Mouse (Mus musculus) forebrain, postnatal 0 days (tissue): ENCODE results near the gene Aff4. TPM values are rescaled to one million over a fixed set of nuclear protein-coding genes. Genes with fewer than 3 reads are reported as not detected.
A peak's percentile ranks its signal among the peaks of the same experiment; 100 is the strongest.

Source experiments
- ATAC-seq: fragments of 200-750 bp; cut with Nextera tagmentation; 2 replicates; pipeline ENCODE4 v1.8.0; 2017; ENCODE audit warnings: mild to moderate bottlenecking, moderate library complexity
- DNase-seq: peaks from one replicate; pipeline ENCODE4 v3.0.0-alpha.2; 2015
- H3K27ac ChIP-seq: fragments of 300-500 bp; sonication (generic); 2 replicates; pipeline ENCODE4 v1.5.1; 2014; ENCODE audit warnings: low read depth, mild to moderate bottlenecking, antibody characterized with exemption, low read length, moderate library complexity, mixed read lengths
- H3K27me3 ChIP-seq: fragments of 300-500 bp; sonication (generic); 2 replicates; pipeline ENCODE4 v1.6.1; 2014; ENCODE audit warnings: mild to moderate bottlenecking, low read length, mixed read lengths; ENCODE audit not compliant: insufficient read depth
- H3K36me3 ChIP-seq: fragments of 300-500 bp; sonication (generic); 2 replicates; pipeline ENCODE4 v1.6.1; 2014; ENCODE audit warnings: mild to moderate bottlenecking, moderate library complexity; ENCODE audit not compliant: insufficient read depth
- H3K4me1 ChIP-seq: fragments of 300-500 bp; sonication (generic); 2 replicates; pipeline ENCODE4 v1.6.1; 2014; ENCODE audit warnings: antibody characterized with exemption; ENCODE audit not compliant: insufficient read depth
- H3K4me2 ChIP-seq: fragments of 300-500 bp; sonication (generic); 2 replicates; pipeline ENCODE4 v1.6.1; 2014; ENCODE audit warnings: low read depth, mild to moderate bottlenecking, moderate library complexity
- H3K4me3 ChIP-seq: fragments of 300-500 bp; sonication (generic); 2 replicates; pipeline ENCODE4 v1.5.1; 2014; ENCODE audit warnings: low read depth, low read length, mixed read lengths
- H3K9ac ChIP-seq: fragments of 300-500 bp; sonication (generic); 2 replicates; pipeline ENCODE4 v1.6.1; 2014; ENCODE audit warnings: mild to moderate bottlenecking
- H3K9me3 ChIP-seq: fragments of 300-500 bp; sonication (generic); 2 replicates; pipeline ENCODE4 v1.6.1; 2016; ENCODE audit warnings: low read length
- CTCF ChIP-seq: sonication (generic); IDR thresholded peaks from 2 replicates; pipeline ENCODE4 v1.5.1; 2016; ENCODE audit warnings: antibody characterized with exemption, control low read depth, low read depth
- WGBS: fragments of 180-500 bp; shearing (Covaris S2); extraction: QIAGEN DNeasy Blood & Tissue Kit; methylation state at CpG from one replicate; pipeline ENCODE4 v1.1.7; 2014; 5-methylcytosine and 5-hydroxymethylcytosine counted together
- polyA plus RNA-seq: library from polyadenylated mRNA; unstranded; fragments of >200 nt; fragmentation: Nextera tagmentation; extraction: Ambion mirVana; gene quantifications from 2 replicates; pipeline ENCODE4 v1.2.1, GENCODE M21; 2015
- total RNA-seq: library from RNA; depleted of rRNA; stranded (reverse); fragments of >200 nt; gene quantifications from 2 replicates; pipeline ENCODE4 v1.2.3, GENCODE M21; 2014

The Aff4 gene
- total and polyA plus RNA-seq, 2 experiments from 2014 or later = 98.5 to 147 TPM

DNA sequence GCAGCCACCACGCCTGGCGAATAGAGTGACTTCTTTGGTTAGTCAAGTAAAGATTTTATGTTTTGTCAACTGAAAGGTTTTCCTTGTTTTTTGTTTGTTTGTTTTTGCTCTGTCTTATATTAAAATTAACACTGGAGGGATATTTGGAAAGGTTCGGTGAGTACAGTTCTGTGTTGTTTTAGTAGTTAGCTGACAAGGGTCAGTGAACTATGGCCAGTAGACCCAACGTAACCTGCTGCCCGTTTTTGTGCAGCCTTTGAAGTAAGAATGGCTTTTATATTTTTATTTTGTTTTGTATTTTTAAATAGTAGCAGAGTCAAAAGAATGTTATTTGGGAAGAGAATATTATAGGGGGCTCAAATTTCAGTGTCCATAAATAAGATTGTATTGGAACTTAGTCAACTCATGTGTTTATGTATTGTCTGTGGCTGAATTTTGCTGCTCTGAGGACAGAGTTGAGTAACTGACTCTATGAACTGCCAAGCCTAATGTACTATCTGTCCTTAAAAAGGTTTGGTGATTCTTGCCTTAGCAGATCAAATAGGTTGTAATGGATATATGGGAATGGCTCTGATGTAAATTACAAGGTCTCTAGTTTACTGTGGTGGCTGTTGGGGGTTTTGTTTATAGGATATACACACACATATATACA is 8.0 kb downstream of the Aff4 start:
- Histone ChIP-seq H3K9me3 (no peaks in the 10 kb centered on the region), H3K27me3 (no peaks in the 10 kb centered on the region), H3K27ac (no peak overlapping the region), H3K4me1 (no peaks in the 10 kb centered on the region), H3K4me3 (no peak overlapping the region), H3K4me2 (no peak overlapping the region), H3K9ac (no peak overlapping the region), H3K36me3 (no peaks in the 10 kb centered on the region)
- 92% methylated on average over 5 of the region's 5 CpGs for WGBS
- no peak for ATAC-seq
- TF ChIP-seq CTCF = no peak
- no peak for DNase-seq

DNA sequence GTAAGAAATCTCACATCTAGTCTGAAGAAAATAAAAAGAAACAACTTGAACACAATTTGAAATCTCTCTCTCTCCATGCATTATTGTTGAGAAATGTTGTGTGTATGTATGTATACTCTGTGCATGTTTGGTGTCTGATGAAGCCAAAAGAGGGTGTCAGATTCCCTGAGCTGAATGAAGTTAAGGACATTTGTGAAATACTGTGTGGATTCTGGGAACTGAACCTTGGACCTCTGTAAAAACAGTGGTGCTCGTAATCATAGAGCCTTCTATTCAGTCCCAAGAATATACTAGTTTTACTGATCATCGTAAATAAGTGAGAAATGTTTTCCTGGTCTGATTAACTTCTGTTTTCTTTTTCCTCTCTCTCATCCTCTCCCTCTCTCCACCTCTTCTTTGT is 16.4 kb downstream of the Aff4 start:
- Histone ChIP-seq H3K4me3 (no peak overlapping the region), H3K27ac (no peak overlapping the region), H3K9me3 (no peaks in the 10 kb centered on the region), H3K4me1 (no peaks in the 10 kb centered on the region), H3K36me3 (peaks cover 7% of the 10 kb centered on the region), H3K4me2 (no peak overlapping the region), H3K9ac (no peak overlapping the region), H3K27me3 (no peaks in the 10 kb centered on the region)
- TF ChIP-seq CTCF = no peak
- WGBS = 95% methylated on average over 2 of the region's 2 CpGs
- DNase-seq (no peak), ATAC-seq (no peak)

DNA sequence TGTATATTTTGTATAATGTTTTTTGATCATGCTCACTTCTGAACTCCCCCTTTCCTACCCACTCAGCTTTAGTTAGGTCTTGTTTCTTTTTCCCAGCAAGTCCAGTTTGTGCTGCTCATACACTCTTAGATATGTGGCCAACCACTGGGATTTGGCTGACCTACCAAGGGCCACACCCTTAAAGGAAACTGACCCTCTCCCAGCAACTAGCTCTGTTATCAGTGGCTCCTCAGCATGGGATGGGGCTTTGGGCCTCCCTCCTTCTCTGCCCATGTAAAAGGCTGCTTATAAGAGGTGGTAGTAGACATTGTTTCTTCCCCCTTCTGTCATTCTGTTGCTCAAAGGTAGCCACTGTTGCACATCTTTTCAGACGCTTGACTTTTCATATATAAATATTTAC is 28.3 kb downstream of the Aff4 start:
- H3K27me3 ChIP-seq = no peaks in the 10 kb centered on the region
- H3K4me1 ChIP-seq = no peaks in the 10 kb centered on the region
- H3K36me3 ChIP-seq = peaks cover 19% of the 10 kb centered on the region
- DNase-seq (no peak), ATAC-seq (no peak)
- no peak overlapping the region for H3K4me2 ChIP-seq
- H3K9me3 ChIP-seq = no peaks in the 10 kb centered on the region
- no peak for TF ChIP-seq CTCF
- H3K9ac ChIP-seq = no peak overlapping the region
- 93% methylated on average over 1 of the region's 1 CpGs for WGBS
- no peak overlapping the region for H3K27ac ChIP-seq
- H3K4me3 ChIP-seq = no peak overlapping the region

DNA sequence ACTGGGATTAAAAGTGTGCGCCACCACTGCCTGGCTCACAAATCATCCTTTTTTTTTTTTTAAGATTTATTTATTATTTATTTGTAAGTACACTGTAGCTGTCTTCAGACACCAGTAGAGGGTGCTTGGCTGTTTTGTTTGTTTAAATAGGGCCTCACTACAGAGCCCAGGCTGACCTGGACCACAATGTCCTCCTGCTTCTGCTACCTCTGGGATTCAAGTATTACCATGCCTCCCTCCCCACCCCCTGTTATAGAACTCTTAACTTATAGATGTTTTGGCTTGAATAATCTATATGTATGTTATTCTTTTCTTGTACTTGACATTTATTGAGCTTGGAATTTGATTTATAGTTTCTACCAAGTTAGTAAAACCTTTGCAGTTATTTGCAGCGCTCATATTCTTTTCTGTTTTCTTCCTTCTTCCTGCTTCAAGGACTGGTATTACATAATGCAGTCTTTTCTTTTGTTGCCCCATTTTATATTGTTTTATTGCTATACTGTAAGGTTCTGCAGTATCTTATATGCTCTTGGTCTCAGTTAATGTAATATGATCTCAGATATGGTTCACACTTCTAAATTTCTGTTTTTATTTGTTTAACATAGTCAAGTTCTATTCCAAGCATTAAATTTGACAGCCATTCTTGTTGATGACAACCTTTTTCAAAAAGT is 33.3 kb downstream of the Aff4 start:
- no peak for ATAC-seq
- TF ChIP-seq CTCF = no peak
- WGBS = 97% methylated on average over 2 of the region's 2 CpGs
- no peak overlapping the region for H3K4me2 ChIP-seq
- H3K9ac ChIP-seq = no peak overlapping the region
- H3K4me3 ChIP-seq = no peak overlapping the region
- H3K27me3 ChIP-seq = no peaks in the 10 kb centered on the region
- peaks cover 21% of the 10 kb centered on the region for H3K36me3 ChIP-seq
- H3K27ac ChIP-seq = no peak overlapping the region
- DNase-seq = no peak
- no peaks in the 10 kb centered on the region for H3K9me3 ChIP-seq
- H3K4me1 ChIP-seq = no peaks in the 10 kb centered on the region

DNA sequence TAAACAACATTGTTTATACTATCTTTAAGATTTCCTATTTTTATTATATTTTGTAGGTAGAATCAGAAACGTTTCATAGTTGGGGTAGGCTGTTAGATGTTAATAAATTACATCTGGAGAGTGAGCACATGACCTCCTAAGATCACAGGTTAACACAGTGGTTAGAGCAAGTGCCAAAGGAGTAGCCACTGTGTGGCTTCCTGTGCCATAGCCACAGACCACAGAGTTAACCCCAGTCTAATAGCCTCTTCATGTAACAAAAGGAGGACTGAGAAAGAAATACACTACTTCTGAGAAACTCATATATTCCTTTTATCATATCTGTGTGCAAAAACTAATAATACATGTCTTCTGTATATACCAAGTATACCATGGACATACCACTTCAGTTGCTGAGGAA is 43.2 kb downstream of the Aff4 start:
- DNase-seq = no peak
- Histone ChIP-seq H3K4me2 (no peak overlapping the region), H3K27ac (no peak overlapping the region), H3K36me3 (peaks cover 25% of the 10 kb centered on the region), H3K9me3 (no peaks in the 10 kb centered on the region), H3K27me3 (no peaks in the 10 kb centered on the region), H3K9ac (no peak overlapping the region), H3K4me3 (no peak overlapping the region), H3K4me1 (no peaks in the 10 kb centered on the region)
- ATAC-seq = no peak
- WGBS = 94% methylated on average over 1 of the region's 1 CpGs
- TF ChIP-seq CTCF = no peak

DNA sequence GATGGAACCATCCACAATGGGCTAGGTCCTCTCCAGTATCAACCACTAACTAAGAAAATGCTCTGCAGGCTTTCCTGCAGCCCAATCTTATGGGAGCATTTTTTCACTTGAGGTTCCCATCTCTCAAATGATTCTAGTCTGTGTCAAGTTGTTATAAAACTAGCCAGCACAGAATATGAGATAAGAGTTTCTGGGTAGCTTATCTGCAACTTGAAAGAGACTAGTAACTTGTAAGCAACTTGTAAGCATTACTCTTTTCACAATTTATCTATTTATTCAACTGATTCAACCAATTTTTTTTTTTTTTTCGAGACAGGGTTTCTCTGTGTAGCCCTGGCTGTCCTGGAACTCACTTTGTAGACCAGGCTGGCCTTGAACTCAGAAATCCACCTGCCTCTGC is 53.0 kb downstream of the Aff4 start:
- Histone ChIP-seq H3K36me3 (peaks cover 64% of the 10 kb centered on the region), H3K27me3 (no peaks in the 10 kb centered on the region), H3K9ac (no peak overlapping the region), H3K4me1 (no peaks in the 10 kb centered on the region), H3K27ac (no peak overlapping the region), H3K4me3 (no peak overlapping the region), H3K4me2 (no peak overlapping the region), H3K9me3 (no peaks in the 10 kb centered on the region)
- TF ChIP-seq CTCF = no peak
- ATAC-seq (no peak), DNase-seq (no peak)
- 100% methylated on average over 1 of the region's 1 CpGs for WGBS

DNA sequence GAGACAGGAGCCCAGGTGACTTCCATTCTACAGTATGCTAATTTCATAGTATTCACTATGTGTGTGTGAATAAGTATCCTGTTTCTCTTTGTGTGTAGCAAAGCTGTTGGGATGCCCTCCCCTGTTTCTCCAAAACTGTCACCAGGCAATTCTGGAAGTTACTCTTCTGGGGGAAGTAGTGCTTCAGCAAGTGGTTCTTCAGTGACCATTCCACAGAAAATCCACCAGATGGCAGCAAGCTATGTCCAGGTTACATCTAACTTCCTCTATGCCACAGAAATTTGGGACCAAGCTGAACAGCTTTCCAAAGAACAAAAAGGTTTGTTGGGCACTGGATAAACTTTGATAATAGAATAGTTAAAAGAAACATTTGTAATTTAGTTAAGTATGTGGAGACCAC is 61.1 kb downstream of the Aff4 start:
- TF ChIP-seq CTCF = peak; percentile 67
- no peaks in the 10 kb centered on the region for H3K9me3 ChIP-seq

More for the DNA sequence above, 61.1 kb downstream of the Aff4 start:
- DNase-seq (peak; percentile 32), ATAC-seq (no peak)
- Histone ChIP-seq H3K27ac (no peak overlapping the region), H3K9ac (no peak overlapping the region), H3K4me3 (no peak overlapping the region), H3K27me3 (no peaks in the 10 kb centered on the region), H3K4me2 (no peak overlapping the region), H3K36me3 (peaks cover 79% of the 10 kb centered on the region), H3K4me1 (no peaks in the 10 kb centered on the region)
